Mouse (Mus musculus): Measurements from ENCODE around the gene Necap1.

Necap1 gene

GRCm38 (mm10) chr6:122873871-122874719 lies at the start of gene Necap1:
Gene Necap1, plus strand, starts transcription at chr6:122874474.
- peak; percentile 98 to 99 for DNase-seq (ENCODE audit: low spot score in 2 of 2)

GRCm38 (mm10) chr6:122825166-122825565 lies 49.1 kb upstream of the Necap1 start:
- DNase-seq (ENCODE audit: low spot score in 2 of 2): no peak

- peak; percentile 88 to 91 for DNase-seq (ENCODE audit: low spot score in 2 of 2)
Observed at GRCm38 (mm10) chr6:122825923-122826742, 48.1 kb upstream of the Necap1 start.

GRCm38 (mm10) chr6:122828086-122828485 lies 46.2 kb upstream of the Necap1 start:
- DNase-seq (ENCODE audit: low spot score in 2 of 2): no peak

DNA sequence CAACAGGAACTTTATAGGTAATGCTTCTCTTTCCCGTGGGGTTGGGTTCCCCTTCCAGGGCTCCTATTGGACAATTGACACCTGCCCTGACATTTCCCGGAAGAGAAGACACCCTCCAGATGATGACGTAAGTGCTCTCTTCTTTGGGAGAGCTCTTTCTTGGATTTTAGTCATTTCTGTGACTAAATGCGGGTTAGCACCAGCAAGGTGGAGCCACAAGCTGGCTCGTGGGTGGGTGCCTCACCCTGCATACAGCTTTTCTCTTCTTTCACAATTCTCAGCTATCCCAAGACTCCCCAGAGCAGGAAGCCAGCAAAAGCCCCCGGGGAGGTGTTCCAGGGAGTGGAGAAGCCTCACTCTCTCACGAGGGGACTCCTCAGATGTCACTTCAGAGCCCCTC lies 41.4 kb upstream of the Necap1 start:
- DNase-seq (ENCODE audit: low spot score in 2 of 2): no peak

GRCm38 (mm10) chr6:122834365-122834764 lies 39.9 kb upstream of the Necap1 start:
- no peak for DNase-seq (ENCODE audit: low spot score in 2 of 2)

DNA sequence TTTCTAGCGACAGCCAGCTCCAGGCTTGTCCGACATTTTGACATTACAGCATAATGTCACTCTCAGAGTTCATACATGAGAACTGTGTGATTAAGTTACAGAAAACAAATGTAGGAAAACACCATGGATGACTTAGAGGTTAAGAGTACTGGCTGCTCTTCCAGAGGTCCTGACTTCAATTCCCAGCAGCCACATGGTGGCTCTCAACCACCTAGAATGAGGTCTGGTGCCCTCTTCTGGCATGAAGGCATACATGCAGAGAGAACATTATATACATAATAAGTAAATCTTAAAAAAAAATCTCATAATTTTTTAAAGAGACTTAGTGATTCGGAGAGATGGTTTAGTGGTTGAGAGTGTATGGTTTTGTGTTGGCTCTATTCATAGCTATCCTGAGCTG lies 37.3 kb upstream of the Necap1 start:
- DNase-seq (ENCODE audit: low spot score in 2 of 2): no peak

DNA sequence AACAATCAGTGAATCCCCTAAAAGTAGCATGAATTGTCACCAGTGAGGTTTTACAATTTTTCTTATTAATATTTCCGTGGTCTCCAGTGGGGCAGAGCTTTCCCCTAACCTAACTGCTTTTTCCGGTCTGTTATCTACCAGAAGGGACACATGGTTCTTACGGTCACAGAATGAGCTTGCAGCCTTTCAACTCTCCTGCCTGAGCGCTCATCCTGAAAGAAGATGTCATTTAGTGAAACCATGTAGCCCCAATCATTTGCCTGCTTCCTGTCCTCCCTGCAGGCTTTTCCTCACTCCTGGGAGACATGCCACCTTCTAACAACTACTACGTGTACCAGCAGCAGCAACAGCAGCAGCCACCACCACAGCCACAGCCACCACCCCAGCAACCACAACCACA lies 36.7 kb upstream of the Necap1 start:
- no peak for DNase-seq (ENCODE audit: low spot score in 2 of 2)

DNA sequence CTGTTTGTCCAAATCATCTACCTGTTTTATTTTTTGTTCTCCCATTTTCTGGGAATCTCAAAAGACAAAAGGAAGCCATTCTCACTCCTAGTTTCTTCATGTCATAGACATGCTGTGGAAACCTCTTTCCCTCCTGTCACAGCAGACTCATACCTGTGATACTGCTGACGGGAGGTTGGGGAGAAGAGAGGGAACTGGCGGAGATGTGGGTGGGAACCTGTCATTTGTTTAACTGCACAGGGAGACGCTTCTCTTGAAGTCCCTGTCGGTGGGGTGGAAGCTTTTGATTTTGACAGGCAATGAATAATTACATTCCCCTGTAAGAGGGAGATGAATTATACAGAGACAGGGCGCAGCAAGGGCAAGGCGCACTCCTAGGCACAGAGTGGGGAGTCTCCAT lies 30.5 kb upstream of the Necap1 start:
- DNase-seq (ENCODE audit: low spot score in 2 of 2): no peak

- no peak for DNase-seq (ENCODE audit: low spot score in 2 of 2)
Observed at GRCm38 (mm10) chr6:122852696-122853095, 21.6 kb upstream of the Necap1 start.

GRCm38 (mm10) chr6:122854552-122854951 lies 19.7 kb upstream of the Necap1 start:
- no peak for DNase-seq (ENCODE audit: low spot score in 2 of 2)

DNA sequence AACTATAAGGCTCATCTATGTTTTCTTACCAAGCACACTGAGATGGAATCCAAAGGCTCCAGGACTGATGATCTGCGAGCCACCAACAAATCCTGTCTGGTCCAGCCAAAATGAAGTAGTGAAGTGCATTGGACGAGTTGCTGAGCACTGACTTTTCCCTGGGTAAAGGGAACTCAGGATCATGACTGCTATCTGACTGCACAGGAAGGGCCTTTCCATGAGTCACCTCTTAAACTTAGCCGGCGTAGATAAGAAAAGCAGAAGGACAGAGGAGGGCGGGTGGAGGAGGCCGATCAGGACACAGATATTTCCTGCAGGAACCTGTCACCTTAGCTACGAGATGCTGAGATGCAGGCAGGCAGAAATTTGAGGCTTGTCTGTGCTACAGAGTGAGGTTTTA lies 18.3 kb upstream of the Necap1 start, which contains the start of gene C3ar1:
TSS of gene C3ar1 (minus strand) at position 207 of the 400 bp plus-strand sequence.
- DNase-seq (ENCODE audit: low spot score in 2 of 2): no peak

GRCm38 (mm10) chr6:122862434-122862833 lies 11.8 kb upstream of the Necap1 start:
- DNase-seq (ENCODE audit: low spot score in 2 of 2): no peak

- DNase-seq (ENCODE audit: low spot score in 2 of 2): no peak
Observed at GRCm38 (mm10) chr6:122862871-122863270, 11.4 kb upstream of the Necap1 start.

DNA sequence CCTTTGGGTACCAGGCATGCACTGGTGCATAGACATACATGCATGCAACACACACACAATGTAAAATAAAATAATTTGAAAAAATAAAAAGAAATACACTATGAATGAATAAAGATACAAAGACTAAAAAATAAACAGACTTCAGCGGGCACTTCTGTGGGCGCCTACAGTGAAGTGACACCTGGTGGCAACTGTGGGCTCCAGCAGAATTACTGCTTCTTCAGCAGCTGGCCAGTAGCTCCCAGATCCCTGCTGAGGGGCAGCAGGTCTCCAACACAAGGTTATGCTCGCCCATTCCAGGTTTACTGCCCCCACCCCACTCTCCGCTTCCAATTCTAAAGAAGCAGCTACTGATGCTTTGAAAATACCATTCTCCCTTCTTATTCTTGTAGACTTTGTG lies 6.4 kb upstream of the Necap1 start:
- peak in 1 of 2 experiments; percentile 35 for DNase-seq (ENCODE audit: low spot score in 2 of 2)

- DNase-seq (ENCODE audit: low spot score in 2 of 2): no peak
Observed at GRCm38 (mm10) chr6:122869846-122870245, 4.4 kb upstream of the Necap1 start.

DNA sequence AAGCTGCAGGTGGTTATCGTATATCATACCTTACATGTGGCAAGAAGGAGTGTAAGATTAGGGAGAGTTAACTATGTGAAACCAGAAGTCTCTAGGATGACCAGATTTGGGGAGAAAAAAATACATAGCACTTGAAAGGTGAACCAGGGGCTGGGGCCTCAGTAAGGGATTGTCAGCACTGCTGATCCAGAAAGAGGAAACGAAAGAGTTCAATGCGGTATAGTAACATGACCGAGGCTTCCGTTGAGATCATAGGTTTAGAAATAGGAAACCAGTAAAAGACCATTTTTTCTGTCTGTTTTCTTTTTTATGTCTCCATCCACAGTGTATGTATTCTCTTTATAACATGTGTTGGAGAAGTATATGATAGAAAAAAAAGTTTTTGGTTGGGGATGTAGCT lies 1.5 kb upstream of the Necap1 start:
- no peak for DNase-seq (ENCODE audit: low spot score in 2 of 2)

DNA sequence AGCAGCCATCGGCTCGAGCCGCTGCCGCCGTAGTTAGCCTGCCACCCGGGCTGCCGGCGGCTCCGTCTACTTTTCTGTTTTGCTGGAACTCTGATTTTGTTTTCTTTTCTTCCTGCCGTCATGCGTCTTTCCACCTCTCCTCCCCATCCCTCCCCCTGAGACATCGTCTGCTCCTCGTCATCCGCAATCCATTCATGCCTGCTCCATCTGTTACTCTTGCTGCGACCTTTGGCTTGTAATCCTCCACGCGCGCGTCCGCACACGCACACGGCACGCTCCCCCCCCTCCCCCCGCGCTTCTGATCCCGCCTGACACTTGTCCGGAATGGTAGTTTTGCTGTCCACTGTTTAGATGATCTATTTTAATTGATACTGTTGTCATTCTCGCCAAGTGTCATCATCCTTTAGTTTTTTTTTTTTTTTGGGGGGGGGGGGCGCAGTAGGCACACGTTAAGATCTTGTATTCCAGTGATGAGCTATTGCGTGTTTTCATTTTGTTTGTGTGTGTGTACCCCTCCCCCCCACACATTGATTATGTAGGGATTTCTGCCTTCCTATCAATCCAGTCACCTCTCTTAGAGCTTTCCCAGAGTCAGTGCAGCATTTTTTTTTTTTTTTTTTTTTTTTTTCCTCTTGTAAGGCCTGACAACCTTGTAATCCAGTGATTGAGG lies 581 bp downstream of the Necap1 start:
- no peak for DNase-seq (ENCODE audit: low spot score in 2 of 2)

DNA sequence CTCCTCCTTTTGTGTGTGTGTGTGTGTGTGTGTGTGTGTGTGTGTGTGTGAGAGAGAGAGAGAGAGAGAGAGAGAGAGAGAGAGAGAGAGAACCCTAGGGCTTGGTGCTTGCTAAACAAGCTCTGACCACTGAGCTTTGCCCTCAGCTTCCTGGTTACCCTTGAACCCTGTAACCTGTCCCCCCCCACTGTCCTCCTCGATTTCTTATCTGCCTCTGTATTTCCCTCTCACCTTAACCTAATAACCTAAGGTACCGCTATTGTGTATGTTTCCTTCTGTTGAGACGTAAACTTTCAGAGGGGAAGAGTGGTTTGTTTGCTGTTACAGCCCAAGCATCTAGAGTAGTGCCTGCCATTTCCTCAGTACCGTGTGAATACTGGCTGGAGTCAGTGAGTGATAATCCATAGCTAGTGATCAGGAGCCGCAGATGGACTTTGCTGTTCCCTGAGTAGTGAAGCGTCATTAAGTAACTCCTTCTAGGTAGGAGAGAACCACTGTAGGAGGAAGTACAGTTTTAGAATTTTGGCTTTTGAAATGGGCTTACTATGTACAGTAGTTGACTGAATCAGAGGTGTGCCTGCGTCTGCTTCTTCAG lies 5.0 kb downstream of the Necap1 start:
- no peak for DNase-seq (ENCODE audit: low spot score in 2 of 2)

DNA sequence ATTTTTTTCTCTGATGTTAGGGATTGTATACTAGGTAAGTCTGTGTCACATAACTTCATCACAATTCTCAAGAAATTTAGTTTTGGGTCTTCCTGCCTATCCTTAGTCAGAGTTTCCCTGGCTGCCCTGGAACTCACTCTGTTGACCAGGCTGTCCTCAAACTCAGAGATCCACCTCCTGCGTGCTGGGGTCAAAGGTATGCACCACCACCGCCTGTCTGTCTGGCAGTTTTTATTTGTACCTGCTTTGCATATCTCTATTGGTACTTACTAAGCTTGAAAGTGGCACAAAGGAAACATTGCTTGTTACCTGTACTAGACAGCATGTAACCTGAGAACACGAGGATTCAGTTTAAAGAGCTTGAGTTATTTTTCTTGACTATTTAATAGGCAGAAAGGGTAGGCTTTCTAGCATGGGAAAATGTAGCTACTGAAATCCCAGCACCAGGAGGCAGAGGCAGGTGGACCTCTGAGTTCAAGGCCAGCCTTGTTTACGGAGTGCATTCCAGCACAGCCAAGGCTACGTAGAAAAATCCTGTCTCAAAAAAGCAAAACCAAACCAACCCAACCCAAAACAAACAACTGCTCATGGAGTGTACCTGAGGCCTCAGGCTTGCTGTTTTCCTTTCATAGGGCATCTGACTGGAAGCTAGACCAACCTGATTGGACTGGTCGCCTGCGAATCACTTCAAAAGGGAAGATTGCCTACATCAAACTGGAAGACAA lies 5.7 kb downstream of the Necap1 start:
- no peak for DNase-seq (ENCODE audit: low spot score in 2 of 2)

GRCm38 (mm10) chr6:122881287-122881686 lies 7.0 kb downstream of the Necap1 start:
- DNase-seq (ENCODE audit: low spot score in 2 of 2): no peak

Measured in right cerebral cortex, postnatal 10 days (tissue).